Comparison of ENCODE assay signal across 23 mouse cellular contexts in the genomic region with DNA sequence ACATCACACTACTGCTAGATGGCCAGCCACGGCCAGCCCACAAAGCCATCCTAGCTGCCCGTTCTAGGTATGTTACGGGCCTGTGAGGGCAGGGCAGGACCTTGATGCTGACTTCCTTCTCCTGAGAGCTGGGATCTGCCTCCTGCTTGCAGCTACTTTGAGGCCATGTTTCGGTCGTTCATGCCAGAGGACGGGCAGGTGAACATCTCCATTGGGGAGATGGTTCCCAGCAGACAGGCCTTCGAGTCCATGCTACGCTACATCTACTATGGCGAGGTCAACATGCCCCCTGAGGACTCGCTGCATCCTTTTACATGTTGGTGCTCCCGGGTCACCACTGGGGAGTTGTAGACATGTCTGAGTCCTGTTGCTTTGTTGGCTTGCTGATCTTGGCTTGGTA. TPM values are rescaled to one million over a fixed set of nuclear protein-coding genes. Genes with fewer than 3 reads are reported as not detected.
DNase-seq lines count a peak whose midpoint lies in the region; ATAC-seq and TF ChIP-seq lines count a peak whose summit lies in the region.
"Had no signal": no experiment of that assay in that cellular context is flagged by ENCODE, and none has a peak within 500 bp of the region (broad histone marks: within the 10 kb centered on the region; RNA-seq: fewer than 3 reads in every experiment).

No protein-coding gene starts in this region.

- no peaks in the 10 kb centered on the region for H3K27me3 ChIP-seq in heart, embryonic 12.5 days (replicated peaks)
- no peaks in the 10 kb centered on the region for H3K27me3 ChIP-seq in myocyte (ENCODE audit: control insufficient read depth, insufficient read depth, insufficient read length)
- H3K27me3 ChIP-seq: CH12.LX; embryonic facial prominence, embryonic 12.5 days; forebrain, embryonic 12.5 days; Patski had no signal

- H3K9me3 ChIP-seq in heart, embryonic 12.5 days (replicated peaks) = no peaks in the 10 kb centered on the region
- H3K9me3 ChIP-seq: embryonic facial prominence, embryonic 10.5 days; embryonic facial prominence, embryonic 12.5 days; forebrain, embryonic 12.5 days; G1E had no signal

- H3K4me1 ChIP-seq in heart, embryonic 12.5 days (replicated peaks) = no peaks in the 10 kb centered on the region
- H3K4me1 ChIP-seq: forebrain, embryonic 12.5 days had no signal

- peaks cover 95% of the 10 kb centered on the region for H3K36me3 ChIP-seq in heart, embryonic 12.5 days
- peaks cover 51% of the 10 kb centered on the region for H3K36me3 ChIP-seq in myocyte (ENCODE audit: control insufficient read depth, insufficient read depth)

- H3K27ac ChIP-seq in heart, embryonic 12.5 days (ENCODE audit: poor library complexity, severe bottlenecking) = no peak overlapping the region
- H3K27ac ChIP-seq: embryonic facial prominence, embryonic 10.5 days; embryonic facial prominence, embryonic 12.5 days; forebrain, embryonic 12.5 days had no signal

- no peak overlapping the region for H3K9ac ChIP-seq in heart, embryonic 12.5 days
- H3K9ac ChIP-seq: embryonic facial prominence, embryonic 12.5 days; forebrain, embryonic 12.5 days; forebrain, postnatal 0 days had no signal

- H3K4me2 ChIP-seq in heart, embryonic 12.5 days = no peak overlapping the region
- no peak overlapping the region for H3K4me2 ChIP-seq in myocyte (ENCODE audit: low read depth)
- H3K4me2 ChIP-seq: embryonic facial prominence, embryonic 12.5 days; forebrain, embryonic 12.5 days had no signal

- H3K79me2 ChIP-seq in myocyte (ENCODE audit: control insufficient read depth, insufficient read depth) = no peaks in the 10 kb centered on the region

- DNase-seq in cerebellum, adult 11 months = peak; percentile 3
- DNase-seq in cerebellum, adult 8-10 months = no peak
- DNase-seq in cerebellum, adult 9-10 months = peak; percentile 2
- DNase-seq in cerebellum, postnatal 4 days (ENCODE audit: low spot score in 2 of 2) = no peak
- peak; percentile 84 for DNase-seq in heart, adult 11 months
- DNase-seq: adrenal gland, adult 8-10 months; adrenal gland, postnatal 14 days; adrenal gland, postnatal 36 days; B cell, adult 2 months; cerebellum, postnatal 10 days; cerebellum, postnatal 36 days; forebrain, postnatal 0 days had no signal

- H3ac ChIP-seq in myocyte (ENCODE audit: control insufficient read depth, insufficient read length) = no peak overlapping the region

- ATAC-seq in heart, embryonic 12.5 days (ENCODE audit: insufficient number of reproducible peaks, low FRiP score) = no peak
- ATAC-seq: activated CD4-positive, CD25-positive, alpha-beta regulatory T cell, adult 4 months; CD4-positive, CD25-positive, alpha-beta regulatory T cell, adult 4 months; forebrain, embryonic 14.5 days; forebrain, postnatal 0 days; Patski had no signal

- 93% methylated on average over 11 of the region's 11 CpGs for WGBS in heart, embryonic 12.5 days

- no peak for TF ChIP-seq POLR2A in myocyte (IDR thresholded peaks at IDR 0.05; ENCODE audit: insufficient read length, low read depth)

- H3K4me3 ChIP-seq in heart, embryonic 12.5 days = no peak overlapping the region
- no peak overlapping the region for H3K4me3 ChIP-seq in myocyte
- H3K4me3 ChIP-seq: embryonic facial prominence, embryonic 10.5 days; embryonic facial prominence, embryonic 12.5 days; forebrain, embryonic 12.5 days had no signal

TF ChIP-seq in myocyte, 11 proteins besides CTCF, POLR2A, EP300 and RAD21:
- TF ChIP-seq CEBPB (IDR thresholded peaks at IDR 0.05; ENCODE audit: insufficient read depth, poor library complexity, severe bottlenecking) (no peak), SRF (IDR thresholded peaks at IDR 0.05; ENCODE audit: control insufficient read depth, insufficient read length, low read depth) (no peak), POLR2AphosphoS2 (IDR thresholded peaks at IDR 0.05; ENCODE audit: insufficient read length, low read depth) (peak; percentile 31)

RNA-seq across cellular contexts. Expression of gene Thap7, which starts 6.8 kb away (rescaled TPM):
- polyA plus RNA-seq in heart, embryonic 12.5 days (2016; fragmentation: Nextera tagmentation; extraction: Ambion mirVana) = 35.9 and 37.0 TPM in 2 replicates
- 42.6 TPM for polyA plus RNA-seq in myocyte (2012; fragmentation: generic; extraction: Trizol)

RNA-seq across cellular contexts. Expression of gene Lztr1, which starts 15.7 kb away (rescaled TPM):
- polyA plus RNA-seq in heart, embryonic 12.5 days (2016; fragmentation: Nextera tagmentation; extraction: Ambion mirVana) = 49.2 and 56.6 TPM in 2 replicates
- 84.7 TPM for polyA plus RNA-seq in myocyte (2012; fragmentation: generic; extraction: Trizol)

RNA-seq across cellular contexts. Expression of gene Aifm3, which starts 34.7 kb away (rescaled TPM):
- polyA plus RNA-seq in heart, embryonic 12.5 days (2016; fragmentation: Nextera tagmentation; extraction: Ambion mirVana) = 0.82 and 1.1 TPM in 2 replicates
- polyA plus RNA-seq in myocyte (2012; fragmentation: generic; extraction: Trizol) = 0.02 TPM
- polyA plus RNA-seq: activated CD4-positive, CD25-positive, alpha-beta regulatory T cell, adult 4 months; G1E had no signal

RNA-seq across cellular contexts. Expression of gene Lrrc74b, which starts 36.9 kb away (rescaled TPM):
- 0.09 and 0.23 TPM in 2 replicates for polyA plus RNA-seq in heart, embryonic 12.5 days (2016; fragmentation: Nextera tagmentation; extraction: Ambion mirVana)
- 0.08 TPM for polyA plus RNA-seq in myocyte (2012; fragmentation: generic; extraction: Trizol)
- polyA plus RNA-seq: activated CD4-positive, CD25-positive, alpha-beta regulatory T cell, adult 4 months; CD4-positive, CD25-positive, alpha-beta regulatory T cell, adult 4 months; embryonic facial prominence, embryonic 12.5 days had no signal

RNA-seq across cellular contexts. Expression of gene P2rx6, which starts 37.5 kb away (rescaled TPM):
- polyA plus RNA-seq in heart, embryonic 12.5 days (2016; fragmentation: Nextera tagmentation; extraction: Ambion mirVana) = 0.86 and 1.2 TPM in 2 replicates
- polyA plus RNA-seq in myocyte (2012; fragmentation: generic; extraction: Trizol) = 3.3 TPM
- polyA plus RNA-seq: activated CD4-positive, CD25-positive, alpha-beta regulatory T cell, adult 4 months; CD4-positive, CD25-positive, alpha-beta regulatory T cell, adult 4 months; G1E had no signal

Comparison
In these comparisons a context has a peak if more than half of its experiments do, and no peak if none do; other contexts are left out.
1. DNase-seq: peak in cerebellum, adult 11 months (single experiment), cerebellum, adult 9-10 months (single experiment) and heart, adult 11 months (single experiment); none in cerebellum, adult 8-10 months (single experiment) and cerebellum, postnatal 4 days (0 of 2).